Comparison of ENCODE assay signal across 30 mouse cellular contexts in the genomic region with DNA sequence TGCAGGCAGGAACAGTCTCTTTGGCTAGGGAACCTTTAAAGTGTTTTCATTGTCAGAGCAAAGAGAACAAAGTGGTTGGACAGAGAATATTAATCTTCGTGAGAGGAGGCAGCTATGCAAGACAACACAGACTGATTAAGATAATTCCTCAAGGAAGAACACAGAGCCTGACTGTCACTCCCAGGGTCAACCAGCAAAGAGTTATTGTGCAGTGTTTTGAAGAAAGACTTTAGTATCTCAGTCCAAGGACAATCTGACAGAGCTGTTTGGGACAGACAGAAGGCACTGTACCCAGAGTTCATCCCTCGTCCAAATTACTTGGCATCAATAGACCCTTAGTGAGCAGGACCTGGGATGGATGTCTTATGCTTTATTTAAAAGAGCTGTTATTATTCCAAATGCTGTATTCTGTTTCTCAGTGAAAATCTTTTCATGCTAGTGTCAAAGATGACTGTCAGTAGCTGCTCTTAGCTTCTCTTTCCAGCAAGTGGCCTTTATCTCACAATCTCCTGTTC.
A peak's percentile ranks its signal among the peaks of the same experiment; 100 is the strongest.
DNase-seq lines count a peak whose midpoint lies in the region; ATAC-seq lines count a peak whose summit lies in the region.
"Had no signal": no experiment of that assay in that cellular context is flagged by ENCODE, and none has a peak within 500 bp of the region (broad histone marks: within the 10 kb centered on the region; RNA-seq: fewer than 3 reads in every experiment).

No protein-coding gene starts in this region.

- no peak overlapping the region for H3K4me3 ChIP-seq in midbrain, embryonic 11.5 days (ENCODE audit: low read depth, low read length)
- H3K4me3 ChIP-seq: embryonic facial prominence, embryonic 10.5 days; embryonic facial prominence, embryonic 13.5 days; erythroblast, embryonic 14.5 days; forebrain, embryonic 12.5 days; forebrain, embryonic 15.5 days; heart, embryonic 12.5 days; heart, embryonic 15.5 days; hindbrain, embryonic 10.5 days; hindbrain, embryonic 13.5 days; intestine, embryonic 15.5 days had no signal

- H3K4me1 ChIP-seq in midbrain, embryonic 11.5 days (ENCODE audit: control insufficient read depth, insufficient read depth, low read length): no peaks in the 10 kb centered on the region
- H3K4me1 ChIP-seq: embryonic facial prominence, embryonic 13.5 days; forebrain, embryonic 12.5 days; forebrain, embryonic 15.5 days; heart, embryonic 12.5 days; heart, embryonic 15.5 days; intestine, embryonic 15.5 days had no signal

- 76% methylated on average over 2 of the region's 2 CpGs for WGBS in midbrain, embryonic 11.5 days

- no peak overlapping the region for H3K4me2 ChIP-seq in midbrain, embryonic 11.5 days
- H3K4me2 ChIP-seq: embryonic facial prominence, embryonic 13.5 days; forebrain, embryonic 12.5 days; forebrain, embryonic 15.5 days; heart, embryonic 12.5 days; heart, embryonic 15.5 days; hindbrain, embryonic 13.5 days; intestine, embryonic 15.5 days had no signal

- H3K27ac ChIP-seq in midbrain, embryonic 11.5 days (ENCODE audit: low read depth, low read length): no peak overlapping the region
- H3K27ac ChIP-seq: embryonic facial prominence, embryonic 10.5 days; embryonic facial prominence, embryonic 13.5 days; forebrain, embryonic 12.5 days; forebrain, embryonic 15.5 days; heart, embryonic 15.5 days; hindbrain, embryonic 10.5 days; hindbrain, embryonic 13.5 days; intestine, embryonic 15.5 days had no signal

- no peak overlapping the region for H3K9ac ChIP-seq in midbrain, embryonic 11.5 days (ENCODE audit: low read length)
- H3K9ac ChIP-seq: embryonic facial prominence, embryonic 13.5 days; forebrain, embryonic 12.5 days; forebrain, embryonic 15.5 days; heart, embryonic 12.5 days; heart, embryonic 15.5 days; hindbrain, embryonic 13.5 days; intestine, embryonic 15.5 days had no signal

- no peaks in the 10 kb centered on the region for H3K36me3 ChIP-seq in midbrain, embryonic 11.5 days (ENCODE audit: control insufficient read depth, insufficient read depth, low read length)
- H3K36me3 ChIP-seq: embryonic facial prominence, embryonic 10.5 days; embryonic facial prominence, embryonic 13.5 days; forebrain, embryonic 12.5 days; forebrain, embryonic 15.5 days; G1E; heart, embryonic 12.5 days; heart, embryonic 15.5 days; hindbrain, embryonic 10.5 days; hindbrain, embryonic 13.5 days; intestine, embryonic 15.5 days had no signal

- DNase-seq in adrenal gland, adult 2 months: peak; percentile 78
- no peak for DNase-seq in adrenal gland, postnatal 25 days
- DNase-seq in adrenal gland, adult 8-10 months: peak; percentile 73
- DNase-seq in adrenal gland, postnatal 14 days: peak; percentile 50
- no peak for DNase-seq in midbrain, embryonic 11.5 days (ENCODE audit: low spot score, missing footprints)
- no peak for DNase-seq in spleen, postnatal 14 days (ENCODE audit: low spot score in 2 of 2)
- DNase-seq: B cell, adult 2 months; cerebellum, adult 11-12 months; cerebellum, adult 8-10 months; cerebellum, postnatal 10 days; cerebellum, postnatal 36 days; embryo, embryonic 11 days; gastrocnemius, postnatal 25 days; heart, adult 18-20 months; heart, postnatal 10 days; heart, postnatal 36 days had no signal

- H3K9me3 ChIP-seq in midbrain, embryonic 11.5 days (ENCODE audit: control insufficient read depth, low read length): no peaks in the 10 kb centered on the region
- H3K9me3 ChIP-seq: embryonic facial prominence, embryonic 10.5 days; embryonic facial prominence, embryonic 13.5 days; forebrain, embryonic 12.5 days; forebrain, embryonic 15.5 days; G1E; heart, embryonic 12.5 days; heart, embryonic 15.5 days; hindbrain, embryonic 10.5 days; hindbrain, embryonic 13.5 days; intestine, embryonic 15.5 days had no signal

- no peaks in the 10 kb centered on the region for H3K27me3 ChIP-seq in midbrain, embryonic 11.5 days (ENCODE audit: control insufficient read depth, insufficient read depth, low read length)
- H3K27me3 ChIP-seq: CH12.LX; embryonic facial prominence, embryonic 13.5 days; forebrain, embryonic 12.5 days; forebrain, embryonic 15.5 days; heart, embryonic 12.5 days; heart, embryonic 15.5 days; hindbrain, embryonic 13.5 days; intestine, embryonic 15.5 days had no signal

- ATAC-seq in midbrain, embryonic 11.5 days (ENCODE audit: low FRiP score): no peak
- ATAC-seq: forebrain, embryonic 15.5 days; hindbrain, embryonic 16.5 days; intestine, embryonic 15.5 days; Patski had no signal

Comparison
In these comparisons a context has a peak if more than half of its experiments do, and no peak if none do; other contexts are left out.
1. DNase-seq: peak in adrenal gland, adult 2 months (single experiment), adrenal gland, adult 8-10 months (single experiment) and adrenal gland, postnatal 14 days (single experiment); none in adrenal gland, postnatal 25 days (single experiment), midbrain, embryonic 11.5 days (single experiment) and spleen, postnatal 14 days (0 of 2).